Mouse (Mus musculus) stomach, postnatal 0 days (tissue): ENCODE measurements around the gene Ctsa. TPM values are rescaled to one million over a fixed set of nuclear protein-coding genes. Genes with fewer than 3 reads are reported as not detected.
A peak's percentile ranks its signal among the peaks of the same experiment; 100 is the strongest.

Source experiments
- ATAC-seq: fragments of 200-750 bp; cut with Nextera tagmentation; 2 replicates; pipeline ENCODE4 v1.8.0; 2017; ENCODE audit not compliant: low FRiP score, low TSS enrichment
- DNase-seq: peaks from one replicate; pipeline ENCODE4 v3.0.0-alpha.2; 2016; ENCODE audit warnings: low spot score
- H3K27ac ChIP-seq: fragments of 300-500 bp; sonication (generic); replicated peaks from 2 replicates; pipeline ENCODE4 v1.5.1; 2014; ENCODE audit warnings: mild to moderate bottlenecking, control low read depth
- H3K27me3 ChIP-seq: fragments of 300-500 bp; sonication (generic); 2 replicates; pipeline ENCODE4 v1.6.1; 2014; ENCODE audit warnings: low read length; ENCODE audit not compliant: control insufficient read depth, insufficient read depth
- H3K36me3 ChIP-seq: fragments of 300-500 bp; sonication (generic); 2 replicates; pipeline ENCODE4 v1.6.1; 2014; ENCODE audit warnings: low read length, mixed read lengths; ENCODE audit not compliant: control insufficient read depth, insufficient read depth
- H3K4me1 ChIP-seq: fragments of 300-500 bp; sonication (generic); replicated peaks from 2 replicates; pipeline ENCODE4 v1.6.1; 2014; ENCODE audit warnings: antibody characterized with exemption; ENCODE audit not compliant: control insufficient read depth, insufficient read depth
- H3K4me2 ChIP-seq: fragments of 300-500 bp; sonication (generic); replicated peaks from 2 replicates; pipeline ENCODE4 v1.6.1; 2014; ENCODE audit warnings: low read depth, mild to moderate bottlenecking, control low read depth, moderate library complexity
- H3K4me3 ChIP-seq: fragments of 300-500 bp; sonication (generic); 2 replicates; pipeline ENCODE4 v1.5.1; 2014; ENCODE audit warnings: low read depth, low read length, control low read depth
- H3K9ac ChIP-seq: fragments of 300-500 bp; sonication (generic); 2 replicates; pipeline ENCODE4 v1.6.1; 2014; ENCODE audit warnings: mild to moderate bottlenecking, low read length, control low read depth, mixed read lengths
- H3K9me3 ChIP-seq: fragments of 300-500 bp; sonication (generic); 2 replicates; pipeline ENCODE4 v1.6.1; 2016; ENCODE audit warnings: low read length; ENCODE audit not compliant: control insufficient read depth
- CTCF ChIP-seq: IDR thresholded peaks from 2 replicates; pipeline ENCODE4 v1.5.1; 2016; ENCODE audit warnings: antibody characterized with exemption, low read depth, mild to moderate bottlenecking, moderate library complexity
- EP300 ChIP-seq: optimal IDR thresholded peaks from 2 replicates; pipeline ENCODE3; 2016; ENCODE audit warnings: antibody characterized with exemption
- WGBS: fragments of 180-500 bp; shearing (Covaris S2); extraction: QIAGEN DNeasy Blood & Tissue Kit; methylation state at CpG from one replicate; pipeline ENCODE4 v1.1.7; 2014; 5-methylcytosine and 5-hydroxymethylcytosine counted together
- polyA plus RNA-seq: library from polyadenylated mRNA; unstranded; fragments of >200 nt; fragmentation: Nextera tagmentation; extraction: Ambion mirVana; gene quantifications from 2 replicates; pipeline ENCODE4 v1.2.1, GENCODE M21; 2015

The Ctsa gene
- polyA plus RNA-seq, 1 experiment from 2014 or later: 107 TPM

- ATAC-seq: no peak
- no peaks in the 10 kb centered on the region for H3K36me3 ChIP-seq
- H3K9ac ChIP-seq: no peak overlapping the region
- H3K4me1 ChIP-seq: no peaks in the 10 kb centered on the region
- WGBS: 53% methylated on average over 2 of the region's 2 CpGs
- no peaks in the 10 kb centered on the region for H3K9me3 ChIP-seq
- no peaks in the 10 kb centered on the region for H3K27me3 ChIP-seq
- H3K27ac ChIP-seq: no peak overlapping the region
- no peak overlapping the region for H3K4me2 ChIP-seq
- no peak for TF ChIP-seq EP300
- TF ChIP-seq CTCF: no peak
- H3K4me3 ChIP-seq: no peak overlapping the region
- no peak for DNase-seq
Observed at GRCm38 (mm10) chr2:164813557-164813956, 19.1 kb upstream of the Ctsa start.

GRCm38 (mm10) chr2:164815348-164815747 lies 17.3 kb upstream of the Ctsa start:
- Histone ChIP-seq H3K36me3 (no peaks in the 10 kb centered on the region), H3K9ac (no peak overlapping the region), H3K4me3 (no peak overlapping the region), H3K4me2 (no peak overlapping the region), H3K9me3 (no peaks in the 10 kb centered on the region), H3K4me1 (no peaks in the 10 kb centered on the region), H3K27me3 (no peaks in the 10 kb centered on the region), H3K27ac (no peak overlapping the region)
- TF ChIP-seq EP300 (no peak), CTCF (no peak)
- ATAC-seq (no peak), DNase-seq (no peak)
- 85% methylated on average over 5 of the region's 5 CpGs for WGBS

GRCm38 (mm10) chr2:164815821-164816220 lies 16.9 kb upstream of the Ctsa start:
- H3K36me3 ChIP-seq: no peaks in the 10 kb centered on the region
- ATAC-seq (no peak), DNase-seq (no peak)
- H3K9ac ChIP-seq: no peak overlapping the region
- H3K4me3 ChIP-seq: no peak overlapping the region
- H3K27me3 ChIP-seq: no peaks in the 10 kb centered on the region
- TF ChIP-seq CTCF: no peak
- no peak for TF ChIP-seq EP300
- no peak overlapping the region for H3K4me2 ChIP-seq
- no peaks in the 10 kb centered on the region for H3K9me3 ChIP-seq
- WGBS: 89% methylated on average over 8 of the region's 8 CpGs
- H3K4me1 ChIP-seq: no peaks in the 10 kb centered on the region
- no peak overlapping the region for H3K27ac ChIP-seq

- no peak for DNase-seq
- no peak overlapping the region for H3K9ac ChIP-seq
- no peaks in the 10 kb centered on the region for H3K4me1 ChIP-seq
- WGBS: 73% methylated on average over 6 of the region's 6 CpGs
- no peaks in the 10 kb centered on the region for H3K27me3 ChIP-seq
- H3K36me3 ChIP-seq: no peaks in the 10 kb centered on the region
- no peak for TF ChIP-seq EP300
- no peak for TF ChIP-seq CTCF
- H3K9me3 ChIP-seq: no peaks in the 10 kb centered on the region
- H3K27ac ChIP-seq: peak overlapping the region; percentile 30; the same call in 1 of the 2 replicates
- no peak overlapping the region for H3K4me2 ChIP-seq
- no peak overlapping the region for H3K4me3 ChIP-seq
- no peak for ATAC-seq
Observed at GRCm38 (mm10) chr2:164817206-164817605, 15.5 kb upstream of the Ctsa start.

GRCm38 (mm10) chr2:164817703-164818102 lies 15.0 kb upstream of the Ctsa start:
- WGBS: 49% methylated on average over 5 of the region's 5 CpGs
- peak; percentile 30; the same call in 1 of the 2 replicates for ATAC-seq
- no peaks in the 10 kb centered on the region for H3K36me3 ChIP-seq
- no peak for DNase-seq
- no peaks in the 10 kb centered on the region for H3K4me1 ChIP-seq
- H3K27ac ChIP-seq: peak overlapping the region; percentile 30; the same call in 1 of the 2 replicates
- H3K4me3 ChIP-seq: no peak overlapping the region
- H3K9me3 ChIP-seq: no peaks in the 10 kb centered on the region
- H3K4me2 ChIP-seq: no peak overlapping the region
- TF ChIP-seq CTCF (peak; percentile 31), EP300 (peak; percentile 71)
- no peak overlapping the region for H3K9ac ChIP-seq
- H3K27me3 ChIP-seq: no peaks in the 10 kb centered on the region

GRCm38 (mm10) chr2:164821060-164821459 lies 11.6 kb upstream of the Ctsa start:
- DNase-seq (no peak), ATAC-seq (no peak)
- Histone ChIP-seq H3K27me3 (no peaks in the 10 kb centered on the region), H3K4me2 (no peak overlapping the region), H3K27ac (no peak overlapping the region), H3K36me3 (peaks cover 9% of the 10 kb centered on the region; the same call in 1 of the 2 replicates), H3K4me3 (no peak overlapping the region), H3K9me3 (no peaks in the 10 kb centered on the region), H3K9ac (no peak overlapping the region), H3K4me1 (0 out of 2 replicates have a peak, but pooled peaks cover 2% of the 10 kb centered on the region)
- TF ChIP-seq EP300 (no peak), CTCF (no peak)
- WGBS: 81% methylated on average over 6 of the region's 6 CpGs
